Mouse (Mus musculus) forebrain, embryonic 10.5 days (tissue): ENCODE data around the gene Inca1. TPM values are rescaled to one million over a fixed set of nuclear protein-coding genes. Genes with fewer than 3 reads are reported as not detected.

Experiments
- DNase-seq: peaks from one replicate; pipeline ENCODE4 v3.0.0-alpha.2; 2017; ENCODE audit warnings: low spot score; ENCODE audit errors: extremely low spot score
- H3K27ac ChIP-seq: fragments of 300-500 bp; sonication (generic); 2 replicates; pipeline ENCODE4 v1.5.1; 2016; ENCODE audit warnings: mild to moderate bottlenecking
- H3K27me3 ChIP-seq: fragments of 300-500 bp; sonication (generic); 2 replicates; pipeline ENCODE4 v1.6.1; 2016; ENCODE audit warnings: mild to moderate bottlenecking; ENCODE audit not compliant: poor library complexity, severe bottlenecking
- H3K36me3 ChIP-seq: fragments of 300-500 bp; sonication (generic); replicated peaks from 2 replicates; pipeline ENCODE4 v1.6.1; 2016; ENCODE audit warnings: mild to moderate bottlenecking, moderate library complexity
- H3K4me1 ChIP-seq: fragments of 300-500 bp; sonication (generic); 2 replicates; pipeline ENCODE4 v1.6.1; 2016
- H3K4me3 ChIP-seq: fragments of 300-500 bp; sonication (generic); 2 replicates; pipeline ENCODE4 v1.5.1; 2016; ENCODE audit warnings: mild to moderate bottlenecking, moderate library complexity
- H3K9me3 ChIP-seq: fragments of 300-500 bp; sonication (generic); 2 replicates; pipeline ENCODE4 v1.6.1; 2016; ENCODE audit warnings: mild to moderate bottlenecking, moderate library complexity
- WGBS: fragments of 180-500 bp; shearing (Covaris S2); methylation state at CpG from one replicate; pipeline ENCODE4 v1.1.7; 2016; 5-methylcytosine and 5-hydroxymethylcytosine counted together
- polyA plus RNA-seq: library from polyadenylated mRNA; unstranded; fragments of >200 nt; fragmentation: Nextera tagmentation; extraction: Ambion mirVana; gene quantifications from 2 replicates; pipeline ENCODE4 v1.2.1, GENCODE M21; 2016

The Inca1 gene
- polyA plus RNA-seq, 1 experiment from 2014 or later: 1.1 TPM

GRCm38 (mm10) chr11:70697376-70697775, 2.6 kb downstream of the Inca1 start:
- Histone ChIP-seq H3K36me3 (peaks cover 1% of the 10 kb centered on the region; the same call in 1 of the 2 replicates), H3K27ac (no peak overlapping the region), H3K4me1 (peaks cover 27% of the 10 kb centered on the region), H3K4me3 (no peak overlapping the region), H3K27me3 (no peaks in the 10 kb centered on the region), H3K9me3 (no peaks in the 10 kb centered on the region)
- no peak for DNase-seq
- WGBS: 70% methylated on average over 3 of the region's 3 CpGs

GRCm38 (mm10) chr11:70693504-70693903, 6.5 kb downstream of the Inca1 start:
- no peaks in the 10 kb centered on the region; the same call in 1 of the 2 replicates for H3K27me3 ChIP-seq
- H3K9me3 ChIP-seq: no peaks in the 10 kb centered on the region
- no peaks in the 10 kb centered on the region for H3K36me3 ChIP-seq
- no peak overlapping the region for H3K4me3 ChIP-seq
- 72% methylated on average over 3 of the region's 3 CpGs for WGBS
- peaks cover 13% of the 10 kb centered on the region for H3K4me1 ChIP-seq
- DNase-seq: no peak
- no peak overlapping the region for H3K27ac ChIP-seq

GRCm38 (mm10) chr11:70689578-70689977, 10.4 kb downstream of the Inca1 start:
- no peaks in the 10 kb centered on the region; the same call in 1 of the 2 replicates for H3K27me3 ChIP-seq
- H3K36me3 ChIP-seq: peaks cover 11% of the 10 kb centered on the region
- 48% methylated on average over 4 of the region's 4 CpGs for WGBS
- no peak overlapping the region for H3K27ac ChIP-seq
- no peak for DNase-seq
- peaks cover 37% of the 10 kb centered on the region for H3K4me1 ChIP-seq
- H3K4me3 ChIP-seq: no peak overlapping the region
- no peaks in the 10 kb centered on the region for H3K9me3 ChIP-seq

GRCm38 (mm10) chr11:70688372-70688771, 11.6 kb downstream of the Inca1 start:
- peaks cover 38% of the 10 kb centered on the region for H3K4me1 ChIP-seq
- peak overlapping the region; percentile 92 for H3K27ac ChIP-seq
- H3K9me3 ChIP-seq: no peaks in the 10 kb centered on the region
- no peak for DNase-seq
- H3K4me3 ChIP-seq: peak overlapping the region; percentile 92
- H3K36me3 ChIP-seq: peaks cover 23% of the 10 kb centered on the region
- H3K27me3 ChIP-seq: no peaks in the 10 kb centered on the region; the same call in 1 of the 2 replicates
- 15% methylated on average over 8 of the region's 8 CpGs for WGBS

- H3K4me3 ChIP-seq: peak within 1 kb of the TSS; percentile 92
- WGBS: under 1% methylated on average over 55 of the region's 55 CpGs
Measured at GRCm38 (mm10) chr11:70687601-70688199, 12.3 kb downstream of the Inca1 start, which contains the start of gene Camta2. TSS of gene Camta2 (minus strand) at chr11:70688105.

GRCm38 (mm10) chr11:70686901-70687566, 12.9 kb downstream of the Inca1 start:
- Histone ChIP-seq H3K9me3 (no peaks in the 10 kb centered on the region), H3K36me3 (peaks cover 33% of the 10 kb centered on the region), H3K4me3 (peak overlapping the region; percentile 92), H3K27me3 (no peaks in the 10 kb centered on the region; the same call in 1 of the 2 replicates), H3K27ac (peak overlapping the region; percentile 92), H3K4me1 (peaks cover 51% of the 10 kb centered on the region)
- WGBS: 3% methylated on average over 16 of the region's 16 CpGs
- peak; percentile 49 for DNase-seq

More at GRCm38 (mm10) chr11:70687601-70688199, 12.3 kb downstream of the Inca1 start, which contains the start of gene Camta2:
- Histone ChIP-seq H3K36me3 (peaks cover 30% of the 10 kb centered on the region), H3K4me1 (peaks cover 44% of the 10 kb centered on the region), H3K27ac (peak within 1 kb of the TSS; percentile 92), H3K9me3 (no peaks in the 10 kb centered on the region), H3K27me3 (no peaks in the 10 kb centered on the region; the same call in 1 of the 2 replicates)
- DNase-seq: peak; percentile 84

GRCm38 (mm10) chr11:70683640-70684039, 16.3 kb downstream of the Inca1 start:
- no peak for DNase-seq
- Histone ChIP-seq H3K9me3 (no peaks in the 10 kb centered on the region), H3K4me1 (peaks cover 53% of the 10 kb centered on the region), H3K36me3 (peaks cover 59% of the 10 kb centered on the region), H3K4me3 (no peak overlapping the region), H3K27me3 (0 out of 2 replicates have a peak, but pooled peaks cover 3% of the 10 kb centered on the region), H3K27ac (no peak overlapping the region)
- WGBS: 93% methylated on average over 5 of the region's 5 CpGs

- Histone ChIP-seq H3K27me3 (0 out of 2 replicates have a peak, but pooled peaks cover 3% of the 10 kb centered on the region), H3K27ac (peak overlapping the region; percentile 84), H3K4me3 (peak overlapping the region; percentile 29), H3K36me3 (peaks cover 64% of the 10 kb centered on the region), H3K4me1 (peaks cover 40% of the 10 kb centered on the region), H3K9me3 (no peaks in the 10 kb centered on the region)
- WGBS: 13% methylated on average over 8 of the region's 11 CpGs
- DNase-seq: peak; percentile 67
Measured at GRCm38 (mm10) chr11:70681897-70682581, 17.9 kb downstream of the Inca1 start.

- peaks cover 68% of the 10 kb centered on the region for H3K36me3 ChIP-seq
- peak overlapping the region; percentile 84 for H3K27ac ChIP-seq
- no peak for DNase-seq
- H3K4me1 ChIP-seq: peaks cover 31% of the 10 kb centered on the region
- no peaks in the 10 kb centered on the region for H3K9me3 ChIP-seq
- 60% methylated on average over 12 of the region's 12 CpGs for WGBS
- 0 out of 2 replicates have a peak overlapping the region, but pooled peaks have one; percentile 1 for H3K4me3 ChIP-seq
- 0 out of 2 replicates have a peak, but pooled peaks cover 3% of the 10 kb centered on the region for H3K27me3 ChIP-seq
Measured at GRCm38 (mm10) chr11:70681170-70681569, 18.8 kb downstream of the Inca1 start.

- no peak for DNase-seq
- Histone ChIP-seq H3K4me1 (peaks cover 30% of the 10 kb centered on the region), H3K9me3 (no peaks in the 10 kb centered on the region), H3K27ac (no peak overlapping the region), H3K27me3 (0 out of 2 replicates have a peak, but pooled peaks cover 3% of the 10 kb centered on the region), H3K36me3 (peaks cover 72% of the 10 kb centered on the region), H3K4me3 (no peak overlapping the region)
- 88% methylated on average over 8 of the region's 8 CpGs for WGBS
Measured at GRCm38 (mm10) chr11:70679894-70680293, 20.1 kb downstream of the Inca1 start.

GRCm38 (mm10) chr11:70679361-70679760, 20.6 kb downstream of the Inca1 start:
- peaks cover 71% of the 10 kb centered on the region for H3K36me3 ChIP-seq

GRCm38 (mm10) chr11:70678576-70678975, 21.4 kb downstream of the Inca1 start:
- Histone ChIP-seq H3K36me3 (peaks cover 71% of the 10 kb centered on the region), H3K4me3 (no peak overlapping the region), H3K9me3 (no peaks in the 10 kb centered on the region), H3K27me3 (0 out of 2 replicates have a peak, but pooled peaks cover 3% of the 10 kb centered on the region), H3K4me1 (peaks cover 32% of the 10 kb centered on the region), H3K27ac (no peak overlapping the region)
- no peak for DNase-seq
- WGBS: 81% methylated on average over 2 of the region's 2 CpGs

More at GRCm38 (mm10) chr11:70679361-70679760, 20.6 kb downstream of the Inca1 start:
- Histone ChIP-seq H3K4me3 (no peak overlapping the region), H3K4me1 (peaks cover 30% of the 10 kb centered on the region), H3K27me3 (0 out of 2 replicates have a peak, but pooled peaks cover 3% of the 10 kb centered on the region), H3K9me3 (no peaks in the 10 kb centered on the region), H3K27ac (no peak overlapping the region)
- 93% methylated on average over 8 of the region's 8 CpGs for WGBS
- no peak for DNase-seq
